Mouse (Mus musculus) midbrain, embryonic 16.5 days (tissue): ENCODE measurements at regions not wholly inside any gene's neighbourhood (a gene's known extent, or its start where the extent isn't known, plus 50 kb on each side); places are given as distances from the start of the nearest gene placed in this dataset.

ENCODE experiments used
- ATAC-seq: fragments of 200-750 bp; cut with Nextera tagmentation; 2 replicates; pipeline ENCODE4 v1.8.0; 2017; ENCODE audit warnings: moderate TSS enrichment
- H3K27ac ChIP-seq: fragments of 300-500 bp; sonication (generic); 2 replicates; pipeline ENCODE4 v1.5.1; 2014; ENCODE audit warnings: mild to moderate bottlenecking, low read length, mixed read lengths
- H3K27me3 ChIP-seq: fragments of 300-500 bp; sonication (generic); 2 replicates; pipeline ENCODE4 v1.6.1; 2014; ENCODE audit warnings: low read depth, low read length, mixed read lengths; ENCODE audit not compliant: control insufficient read depth, insufficient read depth
- H3K36me3 ChIP-seq: fragments of 300-500 bp; sonication (generic); 2 replicates; pipeline ENCODE4 v1.6.1; 2014; ENCODE audit warnings: mild to moderate bottlenecking, low read length, moderate library complexity, mixed read lengths; ENCODE audit not compliant: control insufficient read depth, insufficient read depth
- H3K4me1 ChIP-seq: fragments of 300-500 bp; sonication (generic); 2 replicates; pipeline ENCODE4 v1.6.1; 2014; ENCODE audit warnings: mild to moderate bottlenecking, low read length, mixed read lengths; ENCODE audit not compliant: control insufficient read depth, insufficient read depth
- H3K4me2 ChIP-seq: fragments of 300-500 bp; sonication (generic); 2 replicates; pipeline ENCODE4 v1.6.1; 2014; ENCODE audit warnings: mild to moderate bottlenecking, low read length, mixed read lengths
- H3K4me3 ChIP-seq: fragments of 300-500 bp; sonication (generic); 2 replicates; pipeline ENCODE4 v1.5.1; 2014; ENCODE audit warnings: low read depth, mild to moderate bottlenecking, low read length, moderate library complexity, mixed read lengths
- H3K9ac ChIP-seq: fragments of 300-500 bp; sonication (generic); 2 replicates; pipeline ENCODE4 v1.6.1; 2014; ENCODE audit warnings: low read depth, low read length, mixed read lengths
- H3K9me3 ChIP-seq: fragments of 300-500 bp; sonication (generic); replicated peaks from 2 replicates; pipeline ENCODE4 v1.6.1; 2014; ENCODE audit warnings: mild to moderate bottlenecking, low read length, mixed read lengths; ENCODE audit not compliant: control insufficient read depth, poor library complexity, severe bottlenecking
- WGBS: fragments of 180-500 bp; shearing (Covaris S2); extraction: QIAGEN DNeasy Blood & Tissue Kit; methylation state at CpG from one replicate; pipeline ENCODE4 v1.1.7; 2014; 5-methylcytosine and 5-hydroxymethylcytosine counted together

- no peak overlapping the region for H3K27ac ChIP-seq
- H3K4me2 ChIP-seq, result no peak overlapping the region
- H3K4me1 ChIP-seq, result no peaks in the 10 kb centered on the region
- H3K4me3 ChIP-seq, result no peak overlapping the region
- no peak overlapping the region for H3K9ac ChIP-seq
- H3K27me3 ChIP-seq, result no peaks in the 10 kb centered on the region
- WGBS, result 93% methylated on average over 3 of the region's 3 CpGs
- ATAC-seq, result no peak
- no peaks in the 10 kb centered on the region for H3K9me3 ChIP-seq
- H3K36me3 ChIP-seq, result no peaks in the 10 kb centered on the region
Measured at GRCm38 (mm10) chr15:64512615-64513014, 304.9 kb upstream of the Gm21798 start.

GRCm38 (mm10) chr15:64513501-64514097 is 303.9 kb upstream of the Gm21798 start:
- no peak overlapping the region for H3K4me2 ChIP-seq
- no peaks in the 10 kb centered on the region for H3K36me3 ChIP-seq
- H3K4me3 ChIP-seq, result no peak overlapping the region
- H3K4me1 ChIP-seq, result no peaks in the 10 kb centered on the region
- no peak for ATAC-seq
- no peak overlapping the region for H3K9ac ChIP-seq
- no peak overlapping the region for H3K27ac ChIP-seq
- H3K9me3 ChIP-seq, result no peaks in the 10 kb centered on the region
- H3K27me3 ChIP-seq, result no peaks in the 10 kb centered on the region

- H3K27me3 ChIP-seq, result no peaks in the 10 kb centered on the region
- no peak overlapping the region for H3K4me3 ChIP-seq
- H3K9me3 ChIP-seq, result no peaks in the 10 kb centered on the region
- H3K36me3 ChIP-seq, result no peaks in the 10 kb centered on the region
- H3K9ac ChIP-seq, result no peak overlapping the region
- no peaks in the 10 kb centered on the region for H3K4me1 ChIP-seq
- H3K27ac ChIP-seq, result no peak overlapping the region
- no peak overlapping the region for H3K4me2 ChIP-seq
- no peak for ATAC-seq
Measured at GRCm38 (mm10) chr15:64515179-64515578, 302.3 kb upstream of the Gm21798 start.

- Histone ChIP-seq H3K27me3 (no peaks in the 10 kb centered on the region), H3K9me3 (no peaks in the 10 kb centered on the region), H3K4me2 (no peak overlapping the region), H3K4me3 (no peak overlapping the region), H3K4me1 (no peaks in the 10 kb centered on the region), H3K36me3 (no peaks in the 10 kb centered on the region), H3K27ac (no peak overlapping the region), H3K9ac (no peak overlapping the region)
- 75% methylated on average over 4 of the region's 4 CpGs for WGBS
- ATAC-seq, result no peak
Measured at GRCm38 (mm10) chr15:64519207-64519628, 298.3 kb upstream of the Gm21798 start.

GRCm38 (mm10) chr15:64520568-64520967 is 296.9 kb upstream of the Gm21798 start:
- no peak for ATAC-seq
- H3K4me1 ChIP-seq, result no peaks in the 10 kb centered on the region
- H3K9me3 ChIP-seq, result no peaks in the 10 kb centered on the region
- no peak overlapping the region for H3K4me2 ChIP-seq
- no peaks in the 10 kb centered on the region for H3K27me3 ChIP-seq
- no peaks in the 10 kb centered on the region for H3K36me3 ChIP-seq
- WGBS, result 96% methylated on average over 5 of the region's 5 CpGs
- no peak overlapping the region for H3K4me3 ChIP-seq
- H3K9ac ChIP-seq, result no peak overlapping the region
- H3K27ac ChIP-seq, result no peak overlapping the region

GRCm38 (mm10) chr15:64532260-64533120 is 285.0 kb upstream of the Gm21798 start:
- Histone ChIP-seq H3K4me1 (no peaks in the 10 kb centered on the region), H3K9ac (no peak overlapping the region), H3K9me3 (no peaks in the 10 kb centered on the region), H3K4me3 (no peak overlapping the region), H3K36me3 (no peaks in the 10 kb centered on the region), H3K27ac (no peak overlapping the region), H3K27me3 (no peaks in the 10 kb centered on the region), H3K4me2 (no peak overlapping the region)
- ATAC-seq, result no peak
- WGBS, result 81% methylated on average over 6 of the region's 6 CpGs

GRCm38 (mm10) chr15:64533169-64533795 is 284.2 kb upstream of the Gm21798 start:
- H3K9me3 ChIP-seq, result no peaks in the 10 kb centered on the region
- H3K9ac ChIP-seq, result no peak overlapping the region
- H3K36me3 ChIP-seq, result no peaks in the 10 kb centered on the region
- H3K4me1 ChIP-seq, result no peaks in the 10 kb centered on the region
- no peak overlapping the region for H3K27ac ChIP-seq
- H3K4me3 ChIP-seq, result no peak overlapping the region
- WGBS, result 87% methylated on average over 2 of the region's 2 CpGs
- no peak for ATAC-seq
- no peak overlapping the region for H3K4me2 ChIP-seq
- no peaks in the 10 kb centered on the region for H3K27me3 ChIP-seq

GRCm38 (mm10) chr15:64534166-64534565 is 283.3 kb upstream of the Gm21798 start:
- no peak overlapping the region for H3K4me2 ChIP-seq
- 65% methylated on average over 6 of the region's 6 CpGs for WGBS
- no peaks in the 10 kb centered on the region for H3K9me3 ChIP-seq
- no peak overlapping the region for H3K27ac ChIP-seq
- no peak overlapping the region for H3K9ac ChIP-seq
- no peaks in the 10 kb centered on the region for H3K36me3 ChIP-seq
- H3K27me3 ChIP-seq, result no peaks in the 10 kb centered on the region
- ATAC-seq, result no peak
- no peak overlapping the region for H3K4me3 ChIP-seq
- no peaks in the 10 kb centered on the region for H3K4me1 ChIP-seq

- no peak overlapping the region for H3K9ac ChIP-seq
- H3K4me2 ChIP-seq, result no peak overlapping the region
- H3K4me1 ChIP-seq, result no peaks in the 10 kb centered on the region
- H3K27ac ChIP-seq, result no peak overlapping the region
- H3K4me3 ChIP-seq, result no peak overlapping the region
- H3K36me3 ChIP-seq, result no peaks in the 10 kb centered on the region
- no peak for ATAC-seq
- 79% methylated on average over 2 of the region's 2 CpGs for WGBS
- H3K9me3 ChIP-seq, result no peaks in the 10 kb centered on the region
- no peaks in the 10 kb centered on the region for H3K27me3 ChIP-seq
Measured at GRCm38 (mm10) chr15:64535160-64535559, 282.3 kb upstream of the Gm21798 start.
